Mouse (Mus musculus) T-helper 2 cell (primary cell): ENCODE data around the gene Snip1.

Source experiments
- in situ Hi-C: fragments of 300-600 bp; cut with MboI, MseI; formaldehyde crosslinking; loops from one replicate; pipeline ENCODE4 v1.15.1; 2025; ENCODE audit warnings: high pct_unique_total_duplicates

Gene Snip1

DNA sequence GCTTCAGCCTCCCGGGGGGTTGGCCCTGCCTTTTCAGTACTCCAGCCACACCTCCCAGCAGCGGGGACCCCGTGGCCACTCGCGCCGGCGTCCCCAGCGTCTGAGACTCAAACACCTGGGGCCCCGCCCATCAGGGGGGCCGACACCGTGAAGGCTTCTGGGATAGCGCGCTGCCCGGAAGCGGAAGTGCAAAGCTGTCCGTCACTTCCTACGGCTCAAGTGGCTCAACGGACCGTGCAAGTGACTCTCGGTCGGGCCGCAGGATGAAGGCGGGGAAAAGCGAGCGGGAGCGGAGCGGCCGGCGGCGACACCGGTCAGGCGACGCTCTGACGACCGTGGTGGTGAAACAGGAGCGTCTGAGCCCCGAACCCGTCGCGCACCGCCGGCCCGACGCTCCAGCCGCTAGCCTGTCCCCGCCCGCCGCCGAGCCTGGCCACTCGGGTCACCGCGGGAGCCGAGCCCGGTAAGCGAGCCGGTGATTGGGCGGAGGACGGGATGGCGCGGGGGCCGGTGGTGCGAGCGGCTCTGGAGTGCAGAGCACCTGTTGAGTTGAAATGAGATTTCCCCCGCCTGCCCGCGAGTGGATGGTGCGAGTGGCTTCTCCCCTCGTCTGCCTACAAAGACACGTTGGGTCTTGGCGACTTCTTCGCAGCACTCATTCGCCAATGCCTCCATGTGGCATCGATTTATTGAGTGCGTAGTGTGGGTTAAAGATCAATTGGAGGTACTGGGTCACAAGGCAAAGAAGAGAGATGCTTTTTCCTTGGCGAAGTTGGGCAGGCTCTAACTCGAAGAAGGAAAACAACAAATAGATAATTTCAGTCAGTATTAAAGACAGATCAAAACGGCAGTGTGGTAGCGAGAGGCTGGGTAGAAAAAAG lies at the start of gene Snip1:
Snip1 (plus strand) TSS at position 183 of the 881 bp plus-strand sequence.
- in situ Hi-C loops: loop anchor here (5.0 kb wide), 2 partner anchors 34 to 61 kb away; partner anchors contain the start of gene Zc3h12a

DNA sequence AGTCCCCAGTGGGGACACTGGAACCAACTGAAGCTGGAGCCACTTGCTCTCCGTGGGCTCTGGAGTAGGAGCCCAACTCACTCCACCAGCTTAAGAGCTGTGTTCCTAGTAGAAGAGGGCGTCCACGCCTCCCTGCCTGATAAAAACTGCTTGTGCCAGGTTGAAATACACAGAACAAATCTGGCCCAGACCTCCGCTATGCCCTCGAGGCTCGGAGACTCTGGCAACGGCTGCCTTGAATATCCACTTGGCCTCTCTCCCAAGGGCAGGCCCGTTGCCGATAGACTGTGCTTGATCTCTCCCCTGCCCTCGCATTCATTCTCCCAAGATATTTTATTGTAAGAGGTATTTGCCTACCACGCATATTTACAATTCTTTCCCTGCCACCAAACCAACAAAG lies 49.0 kb upstream of the Snip1 start:
- in situ Hi-C loops: no loop called here

DNA sequence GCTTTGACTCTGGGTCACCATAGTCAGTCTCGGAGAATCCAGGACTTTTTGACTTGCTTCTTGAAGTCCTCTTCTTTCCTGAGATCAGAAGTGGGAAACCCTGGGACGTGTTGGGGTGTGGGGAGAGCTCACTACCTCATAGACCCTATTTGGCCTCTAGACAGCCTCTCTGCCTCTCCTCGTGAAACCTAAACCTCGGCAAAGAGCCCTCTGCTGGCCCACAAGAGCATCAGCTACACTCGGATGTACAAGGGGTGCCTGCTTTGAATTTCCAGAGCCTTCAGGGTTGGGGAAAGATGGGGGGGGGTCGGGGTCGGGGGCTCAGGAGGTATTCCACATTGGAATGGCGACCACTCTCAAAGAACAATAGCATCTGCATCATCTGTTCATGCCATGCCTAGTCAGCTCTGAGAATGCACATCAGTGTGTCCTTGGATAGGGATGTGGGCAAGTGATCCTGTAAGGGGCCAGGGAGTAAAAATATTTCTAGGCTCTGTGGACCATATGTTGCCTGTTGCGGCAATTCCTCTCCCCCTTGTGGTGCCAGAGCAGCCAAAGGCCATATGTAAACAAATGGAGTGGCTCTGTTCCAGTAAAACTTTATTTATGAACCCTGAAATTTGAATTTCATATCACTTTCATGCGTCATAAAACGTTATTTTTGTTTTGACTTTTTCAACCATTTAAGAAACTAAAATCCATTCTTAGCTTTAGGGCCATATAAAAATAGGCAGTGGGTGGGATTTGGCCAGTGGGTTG lies 45.5 kb upstream of the Snip1 start:
- in situ Hi-C loops: no loop called here

DNA sequence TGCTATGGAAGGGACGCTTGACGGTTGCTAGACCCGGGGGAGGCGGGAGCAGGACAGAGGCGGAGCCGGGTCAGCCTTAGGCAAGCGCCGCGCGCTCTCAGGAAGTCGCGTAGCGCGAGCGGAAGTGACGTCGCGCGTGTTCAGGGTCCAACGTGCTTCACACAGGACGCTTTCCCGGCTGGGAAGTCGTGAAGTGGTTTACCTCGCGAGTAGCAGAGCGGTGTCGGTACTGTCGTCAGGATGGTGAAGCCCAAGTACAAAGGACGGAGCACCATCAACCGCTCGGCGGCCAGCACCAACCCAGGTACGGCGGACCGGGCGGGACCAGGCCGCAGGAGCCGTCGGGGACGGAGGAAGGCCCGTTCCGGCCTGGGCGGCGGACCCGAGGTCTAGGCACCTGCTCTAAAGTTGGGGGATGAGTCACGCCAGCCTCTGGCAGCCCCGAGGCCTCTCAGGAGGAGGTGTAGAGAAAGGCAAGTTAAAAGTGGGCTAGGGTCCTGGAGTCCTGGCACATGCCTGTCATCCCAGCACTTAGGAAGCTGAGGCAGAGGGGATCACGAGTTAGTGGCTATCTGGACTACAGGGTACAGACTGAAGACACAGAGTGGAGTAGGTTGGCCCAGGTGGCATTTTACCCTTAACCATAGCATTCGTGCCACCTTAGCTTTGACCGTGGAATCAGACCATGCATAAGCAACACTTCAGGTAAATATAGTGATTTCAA lies 36.4 kb upstream of the Snip1 start:
- in situ Hi-C loops: loop anchor here (5.0 to 25.0 kb wide), 2 partner anchors 37 to 1568 kb away; partner anchors contain the start of genes Dnali1 and Snip1

DNA sequence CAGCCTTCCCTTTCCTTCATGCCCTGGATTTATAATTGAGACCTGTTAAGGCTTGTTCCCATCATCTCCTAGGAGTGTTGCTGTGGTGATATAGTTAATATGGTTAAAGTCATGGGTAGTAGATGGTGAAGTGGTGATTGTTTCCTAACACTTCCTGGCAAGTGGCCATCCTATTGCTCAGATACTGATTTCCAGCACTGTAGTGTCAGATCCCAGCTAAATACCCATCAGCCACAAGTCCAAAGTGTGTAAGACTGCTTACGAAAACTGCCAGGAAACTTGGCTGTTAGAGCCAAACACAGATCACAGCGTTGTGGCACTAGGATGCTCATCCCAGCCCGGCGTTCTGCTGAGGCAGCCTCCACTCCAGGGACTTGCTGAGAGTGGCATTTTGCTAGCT lies 32.1 kb upstream of the Snip1 start:
- in situ Hi-C loops: loop anchor here (5.0 to 25.0 kb wide), 2 partner anchors 33 to 1572 kb away; partner anchors contain the start of genes Dnali1 and Snip1

DNA sequence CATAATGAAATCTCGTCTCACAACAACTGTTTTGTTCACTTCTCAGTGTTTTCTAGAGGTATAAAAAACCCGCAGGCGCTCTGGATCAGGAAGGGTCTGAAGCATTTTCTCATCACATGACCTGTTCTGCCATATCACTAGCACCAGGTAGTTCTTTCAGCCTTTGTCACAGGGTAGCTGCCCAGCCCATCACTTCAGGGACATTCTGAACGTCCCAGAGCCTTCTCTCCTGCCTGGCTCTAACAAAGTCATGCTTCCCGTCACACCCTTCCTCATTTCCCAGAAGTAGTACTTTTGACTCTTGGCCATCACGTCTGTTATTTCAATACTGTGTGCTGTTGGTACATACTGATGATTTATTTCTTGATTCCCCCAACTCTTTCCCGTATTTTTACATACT lies 22.0 kb upstream of the Snip1 start:
- in situ Hi-C loops: loop anchor here (25.0 kb wide), 1 partner anchor 1582 kb away; no protein-coding TSS in a partner anchor

DNA sequence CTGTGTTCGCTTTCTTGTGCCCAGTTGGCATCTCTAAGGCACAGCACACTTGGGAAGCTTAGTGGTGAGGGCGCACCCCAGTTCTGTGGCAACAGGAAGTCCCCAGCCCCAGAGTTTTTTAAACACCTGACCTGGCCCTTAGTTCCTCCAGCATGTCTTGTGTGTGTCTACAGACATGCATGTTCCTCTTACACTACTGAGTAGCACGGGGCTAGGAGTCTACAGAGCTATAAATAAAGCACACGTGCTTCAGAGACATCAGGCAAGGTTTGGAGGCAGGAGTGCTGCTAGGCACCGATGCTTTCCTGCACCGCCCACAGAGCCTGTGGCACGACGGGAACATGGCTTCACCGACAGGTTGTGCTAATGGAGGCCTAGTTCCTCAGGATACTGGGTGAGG lies 11.1 kb upstream of the Snip1 start:
- in situ Hi-C loops: no loop called here

DNA sequence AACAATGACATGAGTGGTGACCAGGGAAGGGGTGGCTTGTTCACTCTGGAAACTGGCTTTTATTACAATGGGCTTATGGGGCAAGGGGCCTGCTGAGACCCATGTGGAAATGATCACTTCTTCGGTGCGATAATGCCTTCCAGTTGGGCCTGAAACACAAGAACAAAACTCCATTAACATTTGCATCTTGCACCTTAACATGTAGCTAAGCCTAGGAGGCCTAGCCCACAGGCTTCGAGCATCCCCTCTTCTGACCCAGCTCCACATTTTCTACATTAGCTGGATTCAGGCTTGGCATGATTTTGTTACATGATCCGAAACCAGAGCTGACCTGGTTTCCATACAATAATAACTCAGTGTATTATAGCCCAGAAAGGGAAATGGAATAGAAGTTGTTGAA lies 10.0 kb upstream of the Snip1 start:
- in situ Hi-C loops: no loop called here

DNA sequence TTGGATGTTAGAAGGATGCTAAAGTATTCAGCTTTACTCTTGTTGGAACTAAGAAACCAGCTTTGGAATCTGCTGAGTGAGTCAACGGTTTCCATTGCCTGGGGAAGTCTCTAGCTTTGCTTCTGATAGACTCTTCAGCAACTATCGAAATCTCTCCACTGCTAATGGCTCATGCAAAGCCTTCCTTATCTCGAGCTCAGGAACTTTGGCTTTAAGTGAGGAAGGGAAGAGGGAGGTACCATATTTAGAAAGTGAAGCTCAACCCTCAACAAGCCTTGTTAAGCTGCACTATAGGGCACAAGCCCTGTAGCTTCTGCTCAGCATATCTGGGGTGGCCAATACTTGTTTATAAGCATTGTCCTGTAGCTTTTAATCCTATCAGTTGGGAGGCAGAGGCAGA lies 9.2 kb upstream of the Snip1 start:
- in situ Hi-C loops: no loop called here

DNA sequence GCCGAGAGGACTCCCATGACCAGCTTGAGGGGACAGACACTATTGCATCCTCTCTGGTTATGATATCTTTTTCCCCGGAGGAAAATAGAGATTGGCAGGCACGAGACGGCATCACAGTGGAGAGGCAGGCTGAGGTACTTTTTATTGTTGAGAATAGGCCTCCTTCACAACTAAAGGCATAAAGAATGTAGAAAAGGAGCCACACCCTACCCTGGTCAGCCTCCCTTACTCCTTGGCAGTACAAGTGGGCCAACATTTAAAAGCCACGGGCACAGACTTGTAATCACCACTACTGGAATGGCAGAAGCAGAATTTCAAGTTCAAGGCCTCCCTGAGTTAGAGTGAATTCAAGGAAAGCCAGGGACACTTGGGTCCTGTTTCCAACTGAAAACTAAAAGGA lies 8.4 kb upstream of the Snip1 start:
- in situ Hi-C loops: no loop called here

DNA sequence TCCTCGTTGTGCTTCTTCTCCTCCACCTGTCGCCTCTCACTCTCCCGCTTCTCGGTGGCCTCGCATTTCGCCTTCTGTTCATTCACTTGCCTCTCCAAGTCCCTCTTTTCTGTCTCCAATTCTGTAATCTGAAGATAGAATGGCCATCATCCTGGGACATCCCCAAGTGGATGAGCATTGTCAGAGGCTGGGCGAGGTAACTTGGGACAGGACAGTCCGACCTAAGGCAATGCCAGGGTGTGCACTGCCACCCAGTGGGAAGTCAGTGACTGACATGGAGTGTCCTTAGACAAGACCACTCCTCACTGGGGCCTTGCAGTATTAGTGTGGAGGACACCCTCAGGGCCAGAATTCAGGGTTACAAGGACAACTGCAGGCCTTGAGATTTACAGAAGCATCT lies 7.4 kb upstream of the Snip1 start:
- in situ Hi-C loops: no loop called here

DNA sequence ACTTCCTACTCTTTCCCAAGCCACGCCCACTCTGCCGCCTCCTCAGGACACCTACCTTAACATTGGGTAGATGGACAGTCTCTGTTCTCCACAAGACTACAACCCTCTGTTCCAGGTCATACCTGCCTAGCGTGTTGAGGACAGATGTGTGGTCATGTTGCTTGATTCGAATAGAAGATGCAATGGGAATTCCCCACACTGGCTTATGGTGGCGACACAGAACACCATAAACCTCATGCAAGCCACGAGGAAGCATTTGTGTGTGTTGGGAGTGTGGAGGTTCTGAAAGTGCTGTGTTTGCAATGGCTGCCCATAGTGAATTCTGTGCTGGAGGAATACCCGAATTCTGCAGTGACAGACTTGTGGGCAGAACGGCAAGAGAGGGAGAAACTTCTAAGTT lies 2.6 kb upstream of the Snip1 start:
- in situ Hi-C loops: no loop called here

DNA sequence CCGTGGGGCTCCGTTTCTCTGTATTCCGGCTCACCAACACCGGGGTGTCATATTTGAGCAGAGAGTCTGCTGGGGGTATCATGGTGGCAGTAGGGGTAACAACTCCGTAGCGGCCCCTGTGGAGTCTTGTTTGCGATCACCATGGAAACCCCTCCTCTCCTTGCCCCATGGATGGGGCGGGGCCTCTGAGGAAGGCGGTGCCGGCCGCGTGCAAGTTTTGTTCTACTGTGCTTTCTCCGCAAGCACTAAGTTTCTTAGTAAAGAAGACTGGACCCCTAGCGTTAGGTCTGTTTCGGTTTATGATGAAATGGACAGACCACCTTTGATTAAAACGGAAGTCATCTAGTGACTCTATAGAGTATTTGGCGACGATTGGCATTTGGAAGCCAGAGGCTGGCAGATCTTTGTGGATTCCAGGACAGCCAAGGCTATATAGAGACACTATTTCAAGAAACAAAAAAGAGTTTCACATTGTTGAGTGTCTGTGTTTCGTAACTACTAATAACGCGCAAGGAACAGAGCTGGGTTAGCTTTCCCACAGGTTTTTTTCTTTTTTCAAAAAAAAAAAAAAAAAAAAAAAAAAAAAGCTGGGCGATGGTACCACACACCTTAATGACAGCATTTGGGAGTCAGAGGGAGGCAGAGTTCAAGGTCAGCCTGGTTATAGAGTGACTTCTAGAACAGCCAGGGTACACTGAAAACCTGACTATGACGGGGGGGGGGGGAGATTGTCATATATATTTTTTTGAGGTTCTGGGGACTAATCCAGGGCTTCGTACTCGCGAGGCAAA lies 760 bp upstream of the Snip1 start, which contains the start of gene Dnali1:
Dnali1 (minus strand) TSS at position 187 of the 791 bp plus-strand sequence.
- in situ Hi-C loops: loop anchor here (5.0 kb wide), 2 partner anchors 33 to 62 kb away; partner anchors contain the start of gene Zc3h12a

DNA sequence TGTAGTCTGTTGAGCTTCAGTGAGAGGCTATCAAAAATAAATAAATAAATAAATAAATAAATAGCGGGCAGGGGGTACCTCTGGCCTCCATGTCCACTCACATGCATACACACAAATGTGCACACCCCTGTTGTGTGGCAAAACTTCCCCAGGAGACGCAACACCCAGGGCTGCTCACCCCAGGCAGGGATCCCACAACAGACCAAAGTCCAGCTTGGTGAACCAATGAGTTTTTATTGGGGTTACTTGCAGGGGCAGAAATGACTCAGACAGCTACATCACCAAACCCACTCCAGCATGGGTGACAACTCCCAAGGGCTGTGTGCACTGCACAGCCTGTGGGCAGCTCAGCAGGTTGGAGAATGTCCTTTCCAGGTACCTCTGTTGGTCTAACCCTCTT lies 11.2 kb downstream of the Snip1 start:
- in situ Hi-C loops: no loop called here

DNA sequence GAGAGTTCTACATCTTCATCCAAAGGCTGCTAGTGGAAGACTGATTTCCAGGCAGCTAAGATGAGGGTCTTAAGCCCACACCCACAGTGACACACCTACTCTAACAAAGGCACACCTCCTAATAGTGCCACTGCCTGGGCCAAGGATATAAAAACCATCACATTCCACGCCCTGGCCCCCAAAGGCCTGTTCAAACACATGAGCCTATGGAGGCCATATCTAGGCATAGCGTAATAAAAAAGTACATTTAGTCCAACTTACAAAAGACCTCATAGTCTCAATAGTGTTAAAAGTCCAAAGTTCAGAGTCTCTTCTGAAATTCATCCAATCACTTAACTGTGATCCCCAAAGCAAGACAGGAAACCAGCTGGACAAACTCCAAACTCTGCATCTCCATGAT lies 12.2 kb downstream of the Snip1 start:
- in situ Hi-C loops: no loop called here

DNA sequence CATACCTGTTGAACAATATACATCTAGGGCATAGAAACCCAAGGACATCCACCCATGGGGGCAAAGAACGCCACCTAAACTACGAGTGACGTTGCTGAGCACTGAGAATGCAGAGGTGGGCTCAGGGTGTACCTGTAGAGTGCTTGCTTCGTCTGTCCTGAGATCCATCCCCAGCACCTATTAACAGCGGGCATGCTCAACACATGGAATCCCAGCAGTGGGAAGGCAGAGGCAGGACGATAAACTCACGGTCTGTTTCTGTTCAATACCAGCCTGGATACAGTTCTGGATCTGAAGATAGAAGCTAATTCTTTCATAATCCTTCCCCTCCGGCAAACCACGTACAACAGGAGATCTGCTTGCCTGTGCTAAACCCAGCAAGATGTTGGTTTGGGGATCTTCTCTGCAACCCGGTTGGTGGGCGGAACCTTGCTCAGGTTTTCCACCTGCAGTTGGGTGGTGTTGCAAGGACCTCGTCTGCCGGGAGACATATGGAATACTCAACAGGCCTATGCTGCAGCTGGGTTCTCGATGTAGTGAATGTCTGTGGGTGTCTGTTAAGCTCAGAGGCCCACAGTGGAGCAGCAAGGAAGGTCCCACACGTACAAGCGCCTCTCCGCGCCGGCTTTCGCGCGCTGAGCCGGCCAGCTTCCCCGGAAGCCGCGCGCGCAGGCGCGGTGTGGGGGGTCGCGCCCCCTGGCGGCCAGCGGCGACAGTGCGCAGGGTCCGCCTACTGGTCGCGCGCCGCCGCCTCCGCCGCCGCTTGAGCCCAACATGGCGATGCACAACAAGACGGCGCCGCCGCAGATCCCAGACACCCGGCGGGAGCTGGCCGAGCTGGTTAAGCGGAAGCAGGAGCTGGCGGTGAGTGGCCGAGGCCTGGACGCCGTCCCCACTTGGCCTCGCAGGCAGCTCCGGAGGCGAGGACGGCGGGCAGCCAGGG lies 18.2 kb downstream of the Snip1 start, which contains the start of gene Meaf6:
Meaf6 (plus strand) TSS at position 732 of the 943 bp plus-strand sequence.
- in situ Hi-C loops: no loop called here

DNA sequence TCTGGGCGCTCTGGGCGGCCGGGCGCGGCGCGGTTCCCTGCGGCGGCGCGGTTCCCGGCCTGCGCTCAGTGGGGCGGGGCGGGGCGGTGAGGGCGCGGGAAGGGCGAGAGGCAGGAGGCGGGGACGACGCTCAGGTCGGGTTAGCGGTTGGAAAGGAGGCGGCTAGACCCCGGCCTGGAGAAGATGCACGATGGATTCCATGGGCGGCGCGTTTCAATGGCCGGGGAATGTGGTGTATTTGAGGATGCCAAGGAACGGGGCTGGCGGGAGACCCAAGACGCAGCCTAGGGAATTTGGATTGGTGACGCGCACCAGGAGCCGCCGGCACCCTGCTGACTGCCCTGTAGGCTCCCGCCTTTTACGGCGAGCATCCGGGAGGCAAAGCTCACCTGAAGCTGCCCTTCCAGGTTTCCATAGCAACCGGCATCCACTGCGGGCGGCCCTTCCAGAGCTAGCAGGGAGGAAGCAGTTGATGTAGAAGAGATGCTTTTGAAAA lies 18.9 kb downstream of the Snip1 start:
- in situ Hi-C loops: no loop called here

DNA sequence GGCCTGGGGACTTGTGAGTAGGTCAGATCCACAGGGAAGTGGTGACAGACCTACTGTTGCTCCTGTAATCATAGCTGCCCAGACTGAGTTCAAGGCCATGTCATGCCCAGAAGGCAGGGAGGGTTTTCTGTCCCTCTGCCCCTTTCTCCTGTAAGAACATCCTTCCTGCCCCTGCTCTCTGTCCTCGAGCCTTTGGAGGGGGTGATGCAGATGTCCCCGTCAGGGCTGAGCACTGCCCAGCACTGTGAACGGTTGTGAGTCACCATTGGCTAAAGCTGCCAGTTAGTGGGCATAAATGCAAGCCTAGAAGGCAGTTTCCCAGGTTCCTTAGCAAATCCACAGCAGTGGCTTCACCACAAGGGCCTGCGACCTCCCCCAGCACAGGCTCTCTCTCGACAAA lies 26.6 kb downstream of the Snip1 start:
- in situ Hi-C loops: no loop called here

DNA sequence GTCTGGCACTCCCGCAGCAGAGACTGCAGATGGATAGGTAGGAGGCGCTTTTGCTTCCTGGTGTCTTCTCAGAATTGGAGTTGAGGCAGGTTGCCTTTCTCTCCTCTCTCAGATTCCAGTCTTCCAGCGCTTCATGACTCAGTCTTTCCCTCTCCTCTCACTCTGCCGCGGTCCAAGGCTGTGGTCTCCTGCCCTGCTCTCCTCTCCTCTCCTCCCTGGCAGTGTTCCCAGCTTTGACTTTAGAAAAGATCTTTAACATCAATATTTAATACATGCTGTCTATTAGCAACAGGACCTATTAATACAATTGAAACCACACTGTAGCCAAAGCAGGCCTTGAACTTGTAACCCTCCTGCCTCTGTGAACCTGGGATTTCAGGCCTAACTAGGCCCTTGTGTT lies 29.6 kb downstream of the Snip1 start:
- in situ Hi-C loops: loop anchor here (5.0 kb wide), 1 partner anchor 154 kb away; no protein-coding TSS in a partner anchor
